Mouse (Mus musculus): ENCODE measurements around the gene Rho. TPM values are rescaled to one million over a fixed set of nuclear protein-coding genes. Genes with fewer than 3 reads are reported as not detected.

Rho gene
- polyA plus RNA-seq, 1 experiment from 2014 or later = not detected

DNA sequence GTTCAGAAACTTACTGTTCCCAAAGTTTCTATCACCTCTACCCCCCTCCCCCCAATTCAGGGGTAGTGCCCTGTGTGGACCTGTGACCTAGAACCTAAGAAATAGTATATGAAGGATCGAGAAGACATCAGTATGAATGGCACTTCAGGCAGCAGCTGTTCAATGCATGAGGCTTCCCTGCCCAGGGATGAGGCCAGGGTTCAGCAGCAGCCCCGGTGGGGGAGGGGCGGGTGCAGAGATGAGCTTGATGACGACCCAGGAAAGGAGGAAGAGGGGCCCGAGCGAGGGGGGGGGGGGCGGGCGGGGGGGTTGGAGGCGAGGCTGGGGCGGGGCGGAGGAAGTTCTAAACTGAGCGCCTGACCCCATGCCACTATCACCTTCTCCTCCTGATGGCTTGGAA is 9.6 kb downstream of the Rho start:
- ATAC-seq (ENCODE audit: low FRiP score) (no peak), DNase-seq (ENCODE audit: low spot score, missing footprints) (no peak)
- H3K9me3 ChIP-seq (ENCODE audit: control insufficient read depth, low read length) = no peaks in the 10 kb centered on the region; the same call in 1 of the 2 replicates
- no peaks in the 10 kb centered on the region for H3K36me3 ChIP-seq (ENCODE audit: control insufficient read depth, insufficient read depth, low read length)
- H3K4me2 ChIP-seq = no peak overlapping the region
- peaks cover 5% of the 10 kb centered on the region; the same call in 1 of the 2 replicates for H3K4me1 ChIP-seq (ENCODE audit: control insufficient read depth, insufficient read depth, low read length)
- no peak overlapping the region for H3K9ac ChIP-seq (ENCODE audit: low read length)
- no peak overlapping the region for H3K27ac ChIP-seq (ENCODE audit: low read depth, low read length)
- no peak overlapping the region for H3K4me3 ChIP-seq (ENCODE audit: low read depth, low read length)
- H3K27me3 ChIP-seq (ENCODE audit: control insufficient read depth, insufficient read depth, low read length) = no peaks in the 10 kb centered on the region
- 37% methylated on average over 5 of the region's 12 CpGs for WGBS

DNA sequence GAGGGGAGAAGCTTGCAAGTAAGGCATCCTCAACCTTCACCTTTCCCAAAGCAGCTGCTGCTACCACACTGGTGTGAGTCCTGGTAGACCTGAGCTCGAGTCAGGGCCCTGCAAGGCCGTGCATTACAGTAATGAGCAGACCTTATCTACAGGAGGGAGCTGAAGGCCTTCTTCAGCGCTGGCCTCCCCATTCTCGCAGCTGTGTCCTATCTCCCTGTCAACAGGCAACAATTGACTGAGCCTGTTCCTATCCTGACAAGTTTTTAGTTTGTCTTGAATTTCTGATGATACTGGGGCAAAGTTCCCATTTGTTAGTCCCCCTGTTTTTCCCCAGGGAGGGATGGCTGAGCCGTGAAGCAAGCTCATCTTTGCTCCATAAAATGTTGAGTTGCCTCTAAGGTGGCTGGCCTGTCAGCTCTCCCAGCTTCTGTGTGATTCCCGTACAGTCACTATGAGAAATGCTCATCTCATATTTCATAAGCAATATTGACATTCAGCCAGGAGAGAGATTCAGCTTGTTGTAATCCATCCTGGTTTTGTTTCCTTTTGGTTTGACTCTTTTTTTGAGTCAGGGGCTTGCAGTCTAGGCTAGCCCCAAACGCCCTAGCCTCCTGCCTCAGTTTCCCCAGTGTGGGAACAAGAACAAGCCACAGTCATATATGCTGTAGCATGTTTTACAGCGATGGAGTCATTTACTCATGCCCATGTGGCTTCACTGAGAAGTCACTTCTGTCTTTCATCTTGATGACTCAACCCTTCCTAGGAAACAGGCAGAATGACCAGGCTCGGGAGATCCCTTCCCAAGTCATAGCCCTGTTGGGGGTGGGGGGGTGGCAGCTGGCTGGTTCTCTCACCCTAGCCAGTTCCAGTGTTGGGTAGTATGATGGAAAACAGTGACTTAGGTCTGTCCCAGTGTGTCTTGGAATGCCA is 12.2 kb downstream of the Rho start:
- H3K27me3 ChIP-seq (ENCODE audit: control insufficient read depth, insufficient read depth, low read length) = no peaks in the 10 kb centered on the region
- WGBS = 80% methylated on average over 9 of the region's 9 CpGs
- no peak for ATAC-seq (ENCODE audit: low FRiP score)
- H3K27ac ChIP-seq (ENCODE audit: low read depth, low read length) = no peak overlapping the region
- no peak overlapping the region for H3K9ac ChIP-seq (ENCODE audit: low read length)
- H3K9me3 ChIP-seq (ENCODE audit: control insufficient read depth, low read length) = no peaks in the 10 kb centered on the region
- peaks cover 5% of the 10 kb centered on the region; the same call in 1 of the 2 replicates for H3K4me1 ChIP-seq (ENCODE audit: control insufficient read depth, insufficient read depth, low read length)
- no peak for DNase-seq (ENCODE audit: low spot score, missing footprints)
- H3K4me2 ChIP-seq = no peak overlapping the region
- no peaks in the 10 kb centered on the region for H3K36me3 ChIP-seq (ENCODE audit: control insufficient read depth, insufficient read depth, low read length)
- H3K4me3 ChIP-seq (ENCODE audit: low read depth, low read length) = no peak overlapping the region

- 87% methylated on average over 5 of the region's 5 CpGs for WGBS
- no peak for DNase-seq (ENCODE audit: low spot score, missing footprints)
- Histone ChIP-seq H3K9ac (ENCODE audit: low read length) (no peak within 1 kb of the TSS), H3K4me3 (ENCODE audit: low read depth, low read length) (no peak within 1 kb of the TSS), H3K4me2 (no peak within 1 kb of the TSS), H3K9me3 (ENCODE audit: control insufficient read depth, low read length) (no peaks in the 10 kb centered on the region), H3K36me3 (ENCODE audit: control insufficient read depth, insufficient read depth, low read length) (no peaks in the 10 kb centered on the region), H3K4me1 (ENCODE audit: control insufficient read depth, insufficient read depth, low read length) (peaks cover 5% of the 10 kb centered on the region; the same call in 1 of the 2 replicates), H3K27ac (ENCODE audit: low read depth, low read length) (no peak within 1 kb of the TSS), H3K27me3 (ENCODE audit: control insufficient read depth, insufficient read depth, low read length) (no peaks in the 10 kb centered on the region)
- ATAC-seq (ENCODE audit: low FRiP score) = no peak
Measured at GRCm38 (mm10) chr6:115944638-115945037, 13.1 kb downstream of the Rho start, which contains the start of gene H1foo. Gene H1foo (plus strand): TSS chr6:115944938.

- DNase-seq (ENCODE audit: low spot score, missing footprints) (no peak), ATAC-seq (ENCODE audit: low FRiP score) (no peak)
- no peak overlapping the region for H3K4me2 ChIP-seq
- no peaks in the 10 kb centered on the region for H3K9me3 ChIP-seq (ENCODE audit: control insufficient read depth, low read length)
- H3K36me3 ChIP-seq (ENCODE audit: control insufficient read depth, insufficient read depth, low read length) = no peaks in the 10 kb centered on the region
- peaks cover 5% of the 10 kb centered on the region; the same call in 1 of the 2 replicates for H3K4me1 ChIP-seq (ENCODE audit: control insufficient read depth, insufficient read depth, low read length)
- no peak overlapping the region for H3K27ac ChIP-seq (ENCODE audit: low read depth, low read length)
- H3K4me3 ChIP-seq (ENCODE audit: low read depth, low read length) = no peak overlapping the region
- WGBS = 85% methylated on average over 8 of the region's 8 CpGs
- no peak overlapping the region for H3K9ac ChIP-seq (ENCODE audit: low read length)
- H3K27me3 ChIP-seq (ENCODE audit: control insufficient read depth, insufficient read depth, low read length) = no peaks in the 10 kb centered on the region
Measured at GRCm38 (mm10) chr6:115945633-115946032, 14.1 kb downstream of the Rho start.

- no peak for DNase-seq (ENCODE audit: low spot score, missing footprints)
- no peaks in the 10 kb centered on the region; the same call in 1 of the 2 replicates for H3K4me1 ChIP-seq (ENCODE audit: control insufficient read depth, insufficient read depth, low read length)
- no peaks in the 10 kb centered on the region for H3K9me3 ChIP-seq (ENCODE audit: control insufficient read depth, low read length)
- no peak overlapping the region for H3K9ac ChIP-seq (ENCODE audit: low read length)
- H3K27ac ChIP-seq (ENCODE audit: low read depth, low read length) = no peak overlapping the region
- H3K27me3 ChIP-seq (ENCODE audit: control insufficient read depth, insufficient read depth, low read length) = no peaks in the 10 kb centered on the region
- no peaks in the 10 kb centered on the region for H3K36me3 ChIP-seq (ENCODE audit: control insufficient read depth, insufficient read depth, low read length)
- no peak for ATAC-seq (ENCODE audit: low FRiP score)
- H3K4me2 ChIP-seq = no peak overlapping the region
- WGBS = 69% methylated on average over 6 of the region's 6 CpGs
- H3K4me3 ChIP-seq (ENCODE audit: low read depth, low read length) = no peak overlapping the region
Measured at GRCm38 (mm10) chr6:115946389-115946788, 14.8 kb downstream of the Rho start.

- peaks cover 6% of the 10 kb centered on the region for H3K4me1 ChIP-seq (ENCODE audit: control insufficient read depth, insufficient read depth, low read length)
- DNase-seq (ENCODE audit: low spot score, missing footprints) = no peak
- no peak overlapping the region for H3K27ac ChIP-seq (ENCODE audit: low read depth, low read length)
- ATAC-seq (ENCODE audit: low FRiP score) = no peak
- no peaks in the 10 kb centered on the region for H3K9me3 ChIP-seq (ENCODE audit: control insufficient read depth, low read length)
- no peak overlapping the region for H3K4me2 ChIP-seq
- H3K36me3 ChIP-seq (ENCODE audit: control insufficient read depth, insufficient read depth, low read length) = no peaks in the 10 kb centered on the region
- H3K9ac ChIP-seq (ENCODE audit: low read length) = no peak overlapping the region
- WGBS = 80% methylated on average over 9 of the region's 9 CpGs
- no peak overlapping the region for H3K4me3 ChIP-seq (ENCODE audit: low read depth, low read length)
- H3K27me3 ChIP-seq (ENCODE audit: control insufficient read depth, insufficient read depth, low read length) = no peaks in the 10 kb centered on the region
Measured at GRCm38 (mm10) chr6:115954506-115955074, 23.0 kb downstream of the Rho start.

DNA sequence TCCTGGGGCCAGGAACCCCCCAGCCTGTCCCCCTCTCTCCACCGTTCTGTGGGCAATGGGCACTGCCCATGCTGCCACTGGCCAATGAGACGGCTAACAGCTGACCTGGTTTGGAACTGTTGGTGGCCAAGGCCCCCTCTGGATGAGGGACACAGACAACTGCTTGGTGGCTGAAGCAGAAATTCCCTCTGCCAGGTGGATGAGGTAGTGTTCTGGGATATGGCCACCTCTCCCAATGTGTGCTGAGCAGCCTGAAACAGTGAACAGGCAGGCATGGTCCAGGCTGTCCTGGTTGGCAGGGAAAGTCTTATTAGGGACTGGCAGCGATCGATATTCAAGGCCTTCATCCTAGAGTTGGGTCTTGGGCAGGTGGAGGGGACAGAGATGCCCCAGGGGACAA is 23.6 kb downstream of the Rho start:
- ATAC-seq (ENCODE audit: low FRiP score) = no peak
- Histone ChIP-seq H3K4me1 (ENCODE audit: control insufficient read depth, insufficient read depth, low read length) (peaks cover 6% of the 10 kb centered on the region), H3K4me3 (ENCODE audit: low read depth, low read length) (no peak overlapping the region), H3K4me2 (no peak overlapping the region), H3K27me3 (ENCODE audit: control insufficient read depth, insufficient read depth, low read length) (no peaks in the 10 kb centered on the region), H3K9ac (ENCODE audit: low read length) (no peak overlapping the region), H3K27ac (ENCODE audit: low read depth, low read length) (no peak overlapping the region), H3K9me3 (ENCODE audit: control insufficient read depth, low read length) (no peaks in the 10 kb centered on the region), H3K36me3 (ENCODE audit: control insufficient read depth, insufficient read depth, low read length) (no peaks in the 10 kb centered on the region)
- DNase-seq (ENCODE audit: low spot score, missing footprints) = no peak
- 84% methylated on average over 4 of the region's 4 CpGs for WGBS

- Histone ChIP-seq H3K9ac (ENCODE audit: low read length) (no peak overlapping the region), H3K27me3 (ENCODE audit: control insufficient read depth, insufficient read depth, low read length) (no peaks in the 10 kb centered on the region), H3K4me3 (ENCODE audit: low read depth, low read length) (no peak overlapping the region), H3K9me3 (ENCODE audit: control insufficient read depth, low read length) (no peaks in the 10 kb centered on the region), H3K4me2 (no peak overlapping the region), H3K36me3 (ENCODE audit: control insufficient read depth, insufficient read depth, low read length) (no peaks in the 10 kb centered on the region), H3K4me1 (ENCODE audit: control insufficient read depth, insufficient read depth, low read length) (peaks cover 6% of the 10 kb centered on the region), H3K27ac (ENCODE audit: low read depth, low read length) (no peak overlapping the region)
- 87% methylated on average over 11 of the region's 11 CpGs for WGBS
- DNase-seq (ENCODE audit: low spot score, missing footprints) (no peak), ATAC-seq (ENCODE audit: low FRiP score) (no peak)
Measured at GRCm38 (mm10) chr6:115955664-115956063, 24.1 kb downstream of the Rho start.

GRCm38 (mm10) chr6:115956418-115956921 is 24.9 kb downstream of the Rho start:
- H3K36me3 ChIP-seq (ENCODE audit: control insufficient read depth, insufficient read depth, low read length) = no peaks in the 10 kb centered on the region
- no peak overlapping the region for H3K9ac ChIP-seq (ENCODE audit: low read length)
- ATAC-seq (ENCODE audit: low FRiP score) (no peak), DNase-seq (ENCODE audit: low spot score, missing footprints) (no peak)
- 89% methylated on average over 13 of the region's 13 CpGs for WGBS
- no peak overlapping the region for H3K4me2 ChIP-seq
- peaks cover 6% of the 10 kb centered on the region for H3K4me1 ChIP-seq (ENCODE audit: control insufficient read depth, insufficient read depth, low read length)
- no peak overlapping the region for H3K4me3 ChIP-seq (ENCODE audit: low read depth, low read length)
- H3K9me3 ChIP-seq (ENCODE audit: control insufficient read depth, low read length) = no peaks in the 10 kb centered on the region
- no peak overlapping the region for H3K27ac ChIP-seq (ENCODE audit: low read depth, low read length)
- no peaks in the 10 kb centered on the region for H3K27me3 ChIP-seq (ENCODE audit: control insufficient read depth, insufficient read depth, low read length)
